In the genomic region with DNA sequence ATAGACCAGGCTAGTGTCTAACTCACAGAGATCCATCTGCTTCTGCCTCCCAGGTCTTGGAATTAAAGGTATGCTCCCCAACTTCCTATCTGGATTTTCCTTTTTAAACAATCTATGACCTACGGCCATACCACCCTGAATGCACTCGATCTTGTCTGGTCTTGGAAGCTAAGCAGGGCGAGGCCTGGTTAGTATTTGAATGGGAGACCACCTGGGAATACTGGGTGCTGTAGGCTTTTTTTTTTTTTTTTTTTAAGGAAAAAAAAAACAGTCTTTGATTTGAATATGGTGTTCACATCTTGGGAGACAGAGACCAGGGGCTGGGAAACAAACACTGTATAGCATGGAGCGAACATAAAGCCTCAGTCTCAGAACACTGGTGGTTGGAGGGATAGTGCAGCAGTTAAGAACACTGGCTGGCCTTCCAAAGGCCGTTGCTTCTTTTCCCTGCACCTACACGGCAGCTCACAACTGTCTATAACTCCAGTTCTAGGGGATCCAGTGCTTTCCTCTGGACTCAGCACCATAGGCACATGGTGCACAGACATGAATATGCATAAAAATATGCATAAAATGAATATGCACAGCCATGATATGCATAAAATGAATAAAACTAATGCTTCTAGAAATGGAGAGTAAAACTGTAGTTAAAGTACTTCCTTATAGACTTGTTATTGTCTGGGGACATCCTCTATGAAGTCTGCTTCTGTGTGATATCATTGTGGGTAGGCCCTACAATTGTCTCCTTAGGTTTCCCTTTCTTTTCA, we compare ENCODE assay signal across 22 mouse cellular contexts. TPM values are rescaled to one million over a fixed set of nuclear protein-coding genes. Genes with fewer than 3 reads are reported as not detected.
A peak's percentile ranks its signal among the peaks of the same experiment; 100 is the strongest.
DNase-seq lines count a peak whose midpoint lies in the region; ATAC-seq and TF ChIP-seq lines count a peak whose summit lies in the region.
"Had no signal": no experiment of that assay in that cellular context is flagged by ENCODE, and none has a peak within 500 bp of the region (broad histone marks: within the 10 kb centered on the region; RNA-seq: fewer than 3 reads in every experiment).

No protein-coding gene starts in this region.

- no peaks in the 10 kb centered on the region for H3K4me1 ChIP-seq in midbrain, embryonic 11.5 days (ENCODE audit: control insufficient read depth, insufficient read depth, low read length)
- H3K4me1 ChIP-seq in midbrain, embryonic 14.5 days (ENCODE audit: control insufficient read depth, insufficient read depth, low read length): no peaks in the 10 kb centered on the region
- no peaks in the 10 kb centered on the region for H3K4me1 ChIP-seq in ES-Bruce4 (ENCODE audit: control insufficient read depth, insufficient read depth, low read length)
- H3K4me1 ChIP-seq in ES-E14 (ENCODE audit: control insufficient read depth in 2 of 2, insufficient read depth in 2 of 2, low read length in 2 of 2, poor library complexity in 1 of 2): peaks cover 3 to 12% of the 10 kb centered on the region in 2 experiments; a peak in 3 of 4 replicates
- H3K4me1 ChIP-seq: embryonic facial prominence, embryonic 10.5 days; forebrain, embryonic 13.5 days; forebrain, embryonic 15.5 days had no signal

- H3K9me3 ChIP-seq in midbrain, embryonic 11.5 days (ENCODE audit: control insufficient read depth, low read length): no peaks in the 10 kb centered on the region
- no peaks in the 10 kb centered on the region for H3K9me3 ChIP-seq in midbrain, embryonic 14.5 days (ENCODE audit: control insufficient read depth, low read length)
- H3K9me3 ChIP-seq in ES-Bruce4 (replicated peaks; ENCODE audit: control insufficient read depth, insufficient read depth, low read length, poor library complexity, severe bottlenecking): no peaks in the 10 kb centered on the region
- no peaks in the 10 kb centered on the region for H3K9me3 ChIP-seq in ES-E14 (ENCODE audit: control insufficient read depth, insufficient read depth, low read depth, low read length)
- H3K9me3 ChIP-seq: embryonic facial prominence, embryonic 10.5 days; embryonic facial prominence, embryonic 12.5 days; forebrain, embryonic 13.5 days; forebrain, embryonic 15.5 days had no signal

- DNase-seq in frontal cortex, adult 2 months (ENCODE audit: extremely low spot score in 1 of 2, low spot score in 1 of 2): no peak
- peak; percentile 68 for DNase-seq in midbrain, embryonic 11.5 days (ENCODE audit: low spot score, missing footprints)
- no peak for DNase-seq in midbrain, embryonic 14.5 days
- DNase-seq in ES-E14 (ENCODE audit: low read depth, low spot score): no peak
- no peak for DNase-seq in layer of hippocampus, adult 9-10 months (ENCODE audit: low spot score)
- DNase-seq in left cerebral cortex, adult 18-20 months (ENCODE audit: low spot score in 2 of 2): no peak
- DNase-seq: adrenal gland, adult 8-10 months; adrenal gland, postnatal 14 days; adrenal gland, postnatal 36 days; cerebellum, adult 11-12 months; cerebellum, adult 2 months; cerebellum, adult 9-10 months; cerebellum, postnatal 10 days; cerebellum, postnatal 25 days had no signal

- H3K36me3 ChIP-seq in midbrain, embryonic 11.5 days (ENCODE audit: control insufficient read depth, insufficient read depth, low read length): peaks cover 51% of the 10 kb centered on the region
- peaks cover 95% of the 10 kb centered on the region for H3K36me3 ChIP-seq in midbrain, embryonic 14.5 days (ENCODE audit: control insufficient read depth, insufficient read depth, low read length)
- H3K36me3 ChIP-seq in ES-Bruce4 (ENCODE audit: control insufficient read depth, insufficient read depth, low read length, poor library complexity, severe bottlenecking) (peaks cover 79% of the 10 kb centered on the region), ES-E14 (ENCODE audit: control insufficient read depth, insufficient read depth, low read length, poor library complexity, severe bottlenecking) (peaks cover 76% of the 10 kb centered on the region)

- no peak overlapping the region for H3K4me2 ChIP-seq in midbrain, embryonic 11.5 days
- H3K4me2 ChIP-seq in midbrain, embryonic 14.5 days (ENCODE audit: low read length): no peak overlapping the region
- H3K4me2 ChIP-seq: embryonic facial prominence, embryonic 12.5 days; forebrain, embryonic 13.5 days; forebrain, embryonic 15.5 days had no signal

- no peak for TF ChIP-seq POLR2A in ES-Bruce4 (IDR thresholded peaks at IDR 0.05; ENCODE audit: insufficient read depth, low read length)

- no peak for TF ChIP-seq EP300 in ES-Bruce4 (IDR thresholded peaks at IDR 0.05; ENCODE audit: insufficient read depth, low read depth, low read length)

- in situ Hi-C loops in ES-E14 (cut with MboI; ENCODE audit: low sequenced_read_pairs in 2 of 2, unreplicated experiment in 2 of 2): no loop called here

- ATAC-seq in frontal cortex, adult (ENCODE audit: low TSS enrichment): peak; percentile 53
- no peak for ATAC-seq in midbrain, embryonic 11.5 days (ENCODE audit: low FRiP score)
- ATAC-seq in midbrain, embryonic 14.5 days (ENCODE audit: low FRiP score, low TSS enrichment): no peak
- ATAC-seq: activated CD4-positive, CD25-positive, alpha-beta regulatory T cell, adult 4 months; forebrain, embryonic 13.5 days; forebrain, embryonic 15.5 days; Patski had no signal

- H3K27ac ChIP-seq in midbrain, embryonic 11.5 days (ENCODE audit: low read depth, low read length): no peak overlapping the region
- H3K27ac ChIP-seq in midbrain, embryonic 14.5 days (replicated peaks; ENCODE audit: low read depth, low read length): no peak overlapping the region
- H3K27ac ChIP-seq in ES-Bruce4 (ENCODE audit: insufficient read depth, low read length) (peak overlapping the region; percentile 16; the same call in 1 of the 2 replicates), ES-E14 (ENCODE audit: insufficient read depth, low read depth, low read length, poor library complexity, severe bottlenecking) (no peak overlapping the region; the same call in 1 of the 2 replicates)
- H3K27ac ChIP-seq: embryonic facial prominence, embryonic 10.5 days; embryonic facial prominence, embryonic 12.5 days; forebrain, embryonic 13.5 days; forebrain, embryonic 15.5 days had no signal

- no peak overlapping the region for H3K9ac ChIP-seq in midbrain, embryonic 11.5 days (ENCODE audit: low read length)
- H3K9ac ChIP-seq in midbrain, embryonic 14.5 days (replicated peaks; ENCODE audit: low read length): no peak overlapping the region
- H3K9ac ChIP-seq in ES-Bruce4 (ENCODE audit: low read depth, poor library complexity, severe bottlenecking) (no peak overlapping the region), ES-E14 (ENCODE audit: insufficient read depth, low read depth, low read length, poor library complexity, severe bottlenecking) (no peak overlapping the region)
- H3K9ac ChIP-seq: embryonic facial prominence, embryonic 12.5 days; forebrain, embryonic 13.5 days; forebrain, embryonic 15.5 days had no signal

- H3K4me3 ChIP-seq in midbrain, embryonic 11.5 days (ENCODE audit: low read depth, low read length): no peak overlapping the region
- no peak overlapping the region for H3K4me3 ChIP-seq in midbrain, embryonic 14.5 days (replicated peaks; ENCODE audit: low read depth, low read length)
- no peak overlapping the region for H3K4me3 ChIP-seq in ES-Bruce4 (ENCODE audit: low read depth, low read length)
- no peak overlapping the region for H3K4me3 ChIP-seq in ES-E14 (ENCODE audit: insufficient read depth in 1 of 2, low read depth in 1 of 2, low read length in 2 of 2, poor library complexity in 1 of 2, severe bottlenecking in 1 of 2)
- H3K4me3 ChIP-seq: embryonic facial prominence, embryonic 10.5 days; embryonic facial prominence, embryonic 12.5 days; forebrain, embryonic 13.5 days; forebrain, embryonic 15.5 days had no signal

- TF ChIP-seq CTCF in ES-Bruce4 (IDR thresholded peaks at IDR 0.05; ENCODE audit: low read depth, low read length): no peak

- no peaks in the 10 kb centered on the region for H3K27me3 ChIP-seq in midbrain, embryonic 11.5 days (ENCODE audit: control insufficient read depth, insufficient read depth, low read length)
- no peaks in the 10 kb centered on the region for H3K27me3 ChIP-seq in midbrain, embryonic 14.5 days (ENCODE audit: control insufficient read depth, insufficient read depth, low read length)
- H3K27me3 ChIP-seq in ES-Bruce4 (ENCODE audit: control insufficient read depth, insufficient read depth, low read length, poor library complexity, severe bottlenecking): no peaks in the 10 kb centered on the region
- H3K27me3 ChIP-seq: embryonic facial prominence, embryonic 12.5 days; forebrain, embryonic 13.5 days; forebrain, embryonic 15.5 days; Patski had no signal

- 90% methylated on average over 6 of the region's 6 CpGs for WGBS in midbrain, embryonic 11.5 days
- 93% methylated on average over 6 of the region's 6 CpGs for WGBS in midbrain, embryonic 14.5 days

TF ChIP-seq in ES-E14, 5 proteins besides CTCF, POLR2A, EP300 and RAD21:
- TF ChIP-seq ZNF384 (IDR thresholded peaks at IDR 0.05; ENCODE audit: low read depth, low read length) (peak; percentile 81), MAFK (IDR thresholded peaks at IDR 0.05; ENCODE audit: insufficient read depth, low read depth, low read length) (no peak)

RNA-seq across cellular contexts. Expression of gene Msto1, which starts 7.2 kb away (rescaled TPM):
- polyA plus RNA-seq in frontal cortex, adult 2 months (2012; rRNA removed): 34.7 and 36.8 TPM in 2 replicates
- polyA plus RNA-seq in midbrain, embryonic 11.5 days (2014; fragmentation: Nextera tagmentation; extraction: Ambion mirVana): 50.6 and 50.9 TPM in 2 replicates
- 48.3 and 53.2 TPM in 2 replicates for polyA plus RNA-seq in midbrain, embryonic 14.5 days (2014; fragmentation: Nextera tagmentation; extraction: Ambion mirVana)
- polyA plus RNA-seq in ES-Bruce4 (2011; ENCODE audit: insufficient read depth, insufficient read length, low read depth, missing spikeins): 46.4 and 50.8 TPM in 2 replicates
- total RNA-seq in ES-E14 (2012; rRNA removed): 74.5 and 78.3 TPM in 2 replicates
- total RNA-seq in left cerebral cortex, adult 18-20 months (2021): 10 to 100 TPM; 20.6 to 22.5 TPM

RNA-seq across cellular contexts. Expression of gene Ash1l, which starts 43.8 kb away (rescaled TPM):
- polyA plus RNA-seq in frontal cortex, adult 2 months (2012; rRNA removed): 31.4 and 33.0 TPM in 2 replicates
- 12.7 and 14.5 TPM in 2 replicates for polyA plus RNA-seq in midbrain, embryonic 11.5 days (2014; fragmentation: Nextera tagmentation; extraction: Ambion mirVana)
- 22.5 and 24.9 TPM in 2 replicates for polyA plus RNA-seq in midbrain, embryonic 14.5 days (2014; fragmentation: Nextera tagmentation; extraction: Ambion mirVana)
- 20.8 and 22.4 TPM in 2 replicates for polyA plus RNA-seq in ES-Bruce4 (2011; ENCODE audit: insufficient read depth, insufficient read length, low read depth, missing spikeins)
- 11.2 and 11.7 TPM in 2 replicates for total RNA-seq in ES-E14 (2012; rRNA removed)
- 10 to 100 TPM; 90.9 to 92.2 TPM for total RNA-seq in left cerebral cortex, adult 18-20 months (2021)

RNA-seq across cellular contexts. Expression of gene Dap3, which starts 44.4 kb away (rescaled TPM):
- 114 and 120 TPM in 2 replicates for polyA plus RNA-seq in frontal cortex, adult 2 months (2012; rRNA removed)
- 148 and 157 TPM in 2 replicates for polyA plus RNA-seq in midbrain, embryonic 11.5 days (2014; fragmentation: Nextera tagmentation; extraction: Ambion mirVana)
- polyA plus RNA-seq in midbrain, embryonic 14.5 days (2014; fragmentation: Nextera tagmentation; extraction: Ambion mirVana): 110 and 138 TPM in 2 replicates
- 175 and 180 TPM in 2 replicates for polyA plus RNA-seq in ES-Bruce4 (2011; ENCODE audit: insufficient read depth, insufficient read length, low read depth, missing spikeins)
- total RNA-seq in ES-E14 (2012; rRNA removed): 168 and 185 TPM in 2 replicates
- 100 to 1,000 TPM in 1 of 2 experiments, 10 to 100 TPM in 1; 98.4 to 105 TPM for total RNA-seq in left cerebral cortex, adult 18-20 months (2021)
